Mouse (Mus musculus) frontal cortex, adult (tissue): ENCODE data around the gene Cyp4f37.
"Not testable (repeated sequence)": the region's sequence is repeated elsewhere in the genome, so short reads cannot be mapped to it uniquely, and the experiment has no call there.

Experiments used
- ATAC-seq: cut with Nextera tagmentation; 2 replicates; pipeline ENCODE4 v1.9.2; 2017; ENCODE audit warnings: mild to moderate bottlenecking, moderate library complexity, mixed read lengths; ENCODE audit not compliant: low TSS enrichment

The Cyp4f37 gene

GRCm38 (mm10) chr17:32621018-32621417 is at the start of gene Cyp4f37:
Cyp4f37 (plus strand) TSS chr17:32621309.
- ATAC-seq, result not testable (repeated sequence)

- not testable (repeated sequence) for ATAC-seq
Observed at GRCm38 (mm10) chr17:32573286-32573685, 47.8 kb upstream of the Cyp4f37 start.

- no peak for ATAC-seq
Observed at GRCm38 (mm10) chr17:32577496-32578186, 43.5 kb upstream of the Cyp4f37 start.

- ATAC-seq, result no peak
Observed at GRCm38 (mm10) chr17:32596494-32596893, 24.6 kb upstream of the Cyp4f37 start.

GRCm38 (mm10) chr17:32608055-32608454 is 13.1 kb upstream of the Cyp4f37 start:
- ATAC-seq, result no peak

- ATAC-seq, result not testable (repeated sequence)
Observed at GRCm38 (mm10) chr17:32610231-32610630, 10.9 kb upstream of the Cyp4f37 start.

- ATAC-seq, result no peak
Observed at GRCm38 (mm10) chr17:32610896-32611295, 10.2 kb upstream of the Cyp4f37 start.

- ATAC-seq, result no peak
Observed at GRCm38 (mm10) chr17:32612417-32612816, 8.7 kb upstream of the Cyp4f37 start.

GRCm38 (mm10) chr17:32617252-32617651 is 3.9 kb upstream of the Cyp4f37 start:
- ATAC-seq, result no peak

GRCm38 (mm10) chr17:32629726-32630125 is 8.6 kb downstream of the Cyp4f37 start:
- ATAC-seq, result not testable (repeated sequence)

GRCm38 (mm10) chr17:32631936-32632335 is 10.8 kb downstream of the Cyp4f37 start:
- no peak for ATAC-seq

- not testable (repeated sequence) for ATAC-seq
Observed at GRCm38 (mm10) chr17:32634242-32634971, 13.3 kb downstream of the Cyp4f37 start.

GRCm38 (mm10) chr17:32634972-32635314 is 13.8 kb downstream of the Cyp4f37 start:
- peak; percentile 86 for ATAC-seq

GRCm38 (mm10) chr17:32636341-32636740 is 15.2 kb downstream of the Cyp4f37 start:
- no peak for ATAC-seq

GRCm38 (mm10) chr17:32637151-32637550 is 16.0 kb downstream of the Cyp4f37 start:
- no peak for ATAC-seq

GRCm38 (mm10) chr17:32646631-32647030 is 25.5 kb downstream of the Cyp4f37 start:
- ATAC-seq, result no peak

GRCm38 (mm10) chr17:32653860-32654259 is 32.8 kb downstream of the Cyp4f37 start:
- no peak for ATAC-seq

- ATAC-seq, result no peak
Observed at GRCm38 (mm10) chr17:32657041-32657440, 35.9 kb downstream of the Cyp4f37 start.

- no peak for ATAC-seq
Observed at GRCm38 (mm10) chr17:32658246-32658645, 37.1 kb downstream of the Cyp4f37 start.

GRCm38 (mm10) chr17:32658712-32659111 is 37.6 kb downstream of the Cyp4f37 start, which contains the start of gene Cyp4f40:
Cyp4f40 (plus strand) TSS chr17:32658900.
- no peak for ATAC-seq

- ATAC-seq, result no peak
Observed at GRCm38 (mm10) chr17:32673976-32674375, 52.9 kb downstream of the Cyp4f37 start.

- no peak for ATAC-seq
Observed at GRCm38 (mm10) chr17:32676040-32676635, 55.0 kb downstream of the Cyp4f37 start.

- no peak for ATAC-seq
Observed at GRCm38 (mm10) chr17:32680404-32680803, 59.3 kb downstream of the Cyp4f37 start.
